Comparison of ENCODE assay signal across 16 mouse cellular contexts in genomic region chr1:163873158-163873557, GRCm38 (mm10). TPM values are rescaled to one million over a fixed set of nuclear protein-coding genes. Genes with fewer than 3 reads are reported as not detected.
A peak's percentile ranks its signal among the peaks of the same experiment; 100 is the strongest.
DNase-seq lines count a peak whose midpoint lies in the region.
"Had no signal": no experiment of that assay in that cellular context is flagged by ENCODE, and none has a peak within 500 bp of the region (broad histone marks: within the 10 kb centered on the region; RNA-seq: fewer than 3 reads in every experiment).

No protein-coding gene starts in this region.

- H3K27me3 ChIP-seq in embryonic facial prominence, embryonic 10.5 days (replicated peaks; ENCODE audit: low read depth, poor library complexity, severe bottlenecking) = no peaks in the 10 kb centered on the region
- H3K27me3 ChIP-seq: forebrain, embryonic 15.5 days; heart, embryonic 13.5 days; hindbrain, embryonic 15.5 days had no signal

- WGBS in embryonic facial prominence, embryonic 10.5 days = 91% methylated on average over 3 of the region's 3 CpGs

- H3K4me3 ChIP-seq in embryonic facial prominence, embryonic 10.5 days = no peak overlapping the region
- H3K4me3 ChIP-seq: forebrain, embryonic 15.5 days; heart, embryonic 13.5 days; hindbrain, embryonic 15.5 days had no signal

- no peaks in the 10 kb centered on the region for H3K9me3 ChIP-seq in embryonic facial prominence, embryonic 10.5 days
- H3K9me3 ChIP-seq: forebrain, embryonic 15.5 days; heart, embryonic 13.5 days; hindbrain, embryonic 15.5 days had no signal

- peak; percentile 19 for DNase-seq in layer of hippocampus, adult 9-11 months
- DNase-seq in layer of hippocampus, adult 9-10 months (ENCODE audit: low spot score) = no peak
- DNase-seq in brain, adult 2 months (ENCODE audit: low read depth, low spot score) = peak; percentile 37
- no peak for DNase-seq in embryonic facial prominence, embryonic 10.5 days (ENCODE audit: low spot score)
- peak; percentile 21 for DNase-seq in telencephalon, adult 2 months (ENCODE audit: low read depth, low spot score)
- no peak for DNase-seq in spleen, postnatal 4 days (ENCODE audit: low spot score in 2 of 2)
- DNase-seq: adrenal gland, adult 2 months; adrenal gland, postnatal 25 days; cerebellum, adult 2 months; cerebellum, postnatal 10 days; gastrocnemius, postnatal 36 days; heart, adult 11 months; heart, postnatal 36 days had no signal

- H3K36me3 ChIP-seq in embryonic facial prominence, embryonic 10.5 days (replicated peaks) = no peaks in the 10 kb centered on the region

- peak overlapping the region; percentile 44; the same call in 1 of the 2 replicates for H3K27ac ChIP-seq in embryonic facial prominence, embryonic 10.5 days (replicated peaks)
- H3K27ac ChIP-seq: forebrain, embryonic 15.5 days; heart, embryonic 13.5 days; hindbrain, embryonic 15.5 days had no signal

- H3K4me1 ChIP-seq in embryonic facial prominence, embryonic 10.5 days = peaks cover 5% of the 10 kb centered on the region; the same call in 1 of the 2 replicates
- H3K4me1 ChIP-seq: forebrain, embryonic 15.5 days; hindbrain, embryonic 15.5 days had no signal

RNA-seq across cellular contexts. Expression of gene Scyl3, which starts 55.7 kb away (rescaled TPM):
- 18.4 and 18.6 TPM in 2 replicates for polyA plus RNA-seq in embryonic facial prominence, embryonic 10.5 days (2016; fragmentation: Nextera tagmentation; extraction: Ambion mirVana)

Comparison
In these comparisons a context has a peak if more than half of its experiments do, and no peak if none do; other contexts are left out.
1. DNase-seq: peak in layer of hippocampus, adult 9-11 months (single experiment), brain, adult 2 months (single experiment) and telencephalon, adult 2 months (single experiment); none in layer of hippocampus, adult 9-10 months (single experiment), embryonic facial prominence, embryonic 10.5 days (single experiment) and spleen, postnatal 4 days (0 of 2).